Mouse (Mus musculus) embryonic fibroblast, embryonic 13.5 days (primary cell): ENCODE data around the gene Hoxa4.

ENCODE experiments used
- CTCF ChIP-seq: IDR thresholded peaks from 2 replicates; pipeline ENCODE4 v1.5.1; 2011; ENCODE audit warnings: mild to moderate bottlenecking, control low read depth, low read length, moderate library complexity, borderline replicate concordance; ENCODE audit not compliant: insufficient read depth
- POLR2A ChIP-seq: IDR thresholded peaks from 2 replicates; pipeline ENCODE4 v1.6.1; 2011; ENCODE audit warnings: low read depth, mild to moderate bottlenecking, control low read depth, low read length, moderate library complexity

- peak; percentile 49; the same call in 1 of the 2 replicates for TF ChIP-seq POLR2A
- peak; percentile 80 for TF ChIP-seq CTCF
These were observed 12.6 kb upstream of the Hoxa4 start, which contains the start of gene Hoxa5 for GRCm38 (mm10) chr6:52204050-52204752.
